Mouse (Mus musculus) CH12.LX (cell line): Measurements from ENCODE around the gene Msh5. TPM values are rescaled to one million over a fixed set of nuclear protein-coding genes. Genes with fewer than 3 reads are reported as not detected.

Source experiments
- DNase-seq: peaks from one replicate; pipeline ENCODE4 v3.0.0-alpha.2; 2013; ENCODE audit errors: extremely low read depth
- H3K27ac ChIP-seq: 2 replicates; pipeline ENCODE4 v1.5.1; 2012; ENCODE audit warnings: low read depth, mild to moderate bottlenecking, control low read depth, moderate library complexity; ENCODE audit not compliant: insufficient read depth
- H3K27me3 ChIP-seq: replicated peaks from 2 replicates; pipeline ENCODE3; 2012; ENCODE audit warnings: inconsistent platforms
- H3K36me3 ChIP-seq, 2 experiments: replicated peaks in 1 of 2; 2 replicates each; pipeline versions ENCODE3 to v1.6.1; 2012; ENCODE audit warnings: inconsistent platforms in 1 of 2, low read length in 1 of 2, mild to moderate bottlenecking in 1 of 2, mixed read lengths in 1 of 2, moderate library complexity in 1 of 2; ENCODE audit not compliant: control insufficient read depth in 1 of 2, insufficient read depth in 1 of 2
- H3K4me1 ChIP-seq, 2 experiments: 2 replicates each; pipeline ENCODE4 v1.6.1; 2012; ENCODE audit warnings: inconsistent platforms in 1 of 2, moderate library complexity in 1 of 2; ENCODE audit not compliant: insufficient read depth in 2 of 2, control insufficient read depth in 1 of 2
- H3K4me2 ChIP-seq: 2 replicates; pipeline ENCODE4 v1.6.1; 2012; ENCODE audit warnings: low read depth, mild to moderate bottlenecking, control low read depth; ENCODE audit not compliant: poor library complexity, insufficient read depth, severe bottlenecking
- H3K4me3 ChIP-seq, 3 experiments: fragments of 150-350 bp in 1 of 3; sonication (generic) in 1 of 3; replicated peaks in 1 of 3; 2 replicates each; pipeline versions ENCODE3 to v1.5.1; 2011 to 2012; ENCODE audit warnings: low read depth in 2 of 3, low read length in 2 of 3, mild to moderate bottlenecking in 2 of 3, moderate library complexity in 2 of 3, control low read depth in 1 of 3, improper control_type of control experiment in 1 of 3, inconsistent platforms in 1 of 3, mixed read lengths in 1 of 3; ENCODE audit not compliant: poor library complexity in 1 of 3
- H3K79me2 ChIP-seq: replicated peaks from 2 replicates; pipeline ENCODE4 v1.6.1; 2012; ENCODE audit warnings: mild to moderate bottlenecking, moderate library complexity; ENCODE audit not compliant: control insufficient read depth, poor library complexity, insufficient read depth, severe bottlenecking; ENCODE audit errors: extremely low read depth
- H3K9ac ChIP-seq: 2 replicates; pipeline ENCODE4 v1.6.1; 2012; ENCODE audit warnings: low read depth, mild to moderate bottlenecking, control low read depth, moderate library complexity; ENCODE audit not compliant: insufficient read depth
- H3K9me3 ChIP-seq: replicated peaks from 2 replicates; pipeline ENCODE3; 2012; ENCODE audit warnings: low read length, inconsistent platforms, mixed read lengths
- CTCF ChIP-seq, 2 experiments: IDR thresholded peaks in 1 of 2; conservative IDR thresholded peaks in 1 of 2; 2 replicates each; pipeline ENCODE4 v1.5.1; 2011 to 2012; ENCODE audit warnings: low read depth in 2 of 2, low read length in 2 of 2, improper control_type of control experiment in 1 of 2, inconsistent platforms in 1 of 2, mild to moderate bottlenecking in 1 of 2, moderate library complexity in 1 of 2
- ETS1 ChIP-seq: conservative IDR thresholded peaks from 2 replicates; pipeline ENCODE4 v1.6.1; 2012; ENCODE audit warnings: low read depth, mild to moderate bottlenecking, inconsistent platforms, low read length, improper control_type of control experiment, moderate library complexity
- HCFC1 ChIP-seq: IDR thresholded peaks from 2 replicates; pipeline ENCODE4 v1.6.1; 2012; ENCODE audit warnings: low read depth, mild to moderate bottlenecking, inconsistent platforms, low read length, improper control_type of control experiment
- MAZ ChIP-seq: IDR thresholded peaks from 2 replicates; pipeline ENCODE4 v1.6.1; 2012; ENCODE audit warnings: low read depth, mild to moderate bottlenecking, inconsistent platforms, low read length, improper control_type of control experiment, moderate library complexity
- MYC ChIP-seq: IDR thresholded peaks from 2 replicates; pipeline ENCODE4 v1.6.1; 2011; ENCODE audit warnings: low read depth, mild to moderate bottlenecking, improper control_type of control experiment, low read length
- PAX5 ChIP-seq: IDR thresholded peaks from 2 replicates; pipeline ENCODE4 v1.6.1; 2012; ENCODE audit warnings: low read length, inconsistent platforms, mixed read lengths
- RAD21 ChIP-seq: IDR thresholded peaks from 2 replicates; pipeline ENCODE4 v1.6.1; 2011; ENCODE audit warnings: low read depth, mild to moderate bottlenecking, low read length, improper control_type of control experiment, moderate library complexity
- SMC3 ChIP-seq: IDR thresholded peaks from 2 replicates; pipeline ENCODE4 v1.6.1; 2011; ENCODE audit warnings: low read depth, low read length, improper control_type of control experiment
- UBTF ChIP-seq: IDR thresholded peaks from 2 replicates; pipeline ENCODE4 v1.6.1; 2012; ENCODE audit warnings: low read depth, mild to moderate bottlenecking, inconsistent platforms, low read length, improper control_type of control experiment, moderate library complexity
- USF1 ChIP-seq: IDR thresholded peaks from 2 replicates; pipeline ENCODE4 v1.6.1; 2014; ENCODE audit warnings: low read depth, mild to moderate bottlenecking, inconsistent platforms, low read length, improper control_type of control experiment
- ZNF384 ChIP-seq: IDR thresholded peaks from 2 replicates; pipeline ENCODE4 v1.6.1; 2012; ENCODE audit warnings: low read depth, low read length, improper control_type of control experiment, inconsistent platforms
- dilution Hi-C: fragments of 300-500 bp; cut with MboI; formaldehyde crosslinking; loops from 2 replicates; pipeline ENCODE4 v1.14.3; 2020; ENCODE audit warnings: low sequenced_read_pairs; ENCODE audit not compliant: extremely low pct_unique_long_range_greater_than_20kb, extremely low pct_ligation_motif_present
- in situ Hi-C: fragments of 300-500 bp; cut with MboI; formaldehyde crosslinking; loops from 3 replicates; pipeline ENCODE4 v1.14.3; 2019; ENCODE audit warnings: low sequenced_read_pairs, low pct_ligation_motif_present, low pct_unique_long_range_greater_than_20kb, mixed read lengths
- polyA plus RNA-seq: library from polyadenylated mRNA; unstranded; fragments of >175 nt; gene quantifications from 2 replicates; pipeline ENCODE4 v1.2.1, GENCODE M21; 2012; ENCODE audit warnings: low read depth; ENCODE audit not compliant: insufficient read length
- total RNA-seq, 2 experiments: library from RNA; depleted of rRNA; stranded (reverse); fragments of 300-350 nt in 1 of 2; fragments of >200 nt in 1 of 2; gene quantifications; 2 replicates each; pipeline ENCODE4 v1.2.3; 2012 to 2014

Msh5 gene
- total and polyA plus RNA-seq, 3 experiments = 6.1 to 13.1 (median 10.6) TPM

- Histone ChIP-seq H3K4me2 (no peak overlapping the region), H3K27me3 (no peaks in the 10 kb centered on the region), H3K9ac (no peak overlapping the region), H3K27ac (no peak overlapping the region), H3K79me2 (no peaks in the 10 kb centered on the region), H3K36me3 (no peaks in the 10 kb centered on the region), H3K9me3 (no peaks in the 10 kb centered on the region), H3K4me3 (no peak overlapping the region), H3K4me1 (peaks cover 14 to 22% of the 10 kb centered on the region in 2 experiments)
- in situ Hi-C loops (no loop called here), dilution Hi-C loops (no loop called here)
- TF ChIP-seq ETS1 (no peak), ZNF384 (no peak)
- DNase-seq = no peak
These were observed 30.7 kb upstream of the Msh5 start for GRCm38 (mm10) chr17:35077285-35077684.

GRCm38 (mm10) chr17:35076507-35077176 is 30.1 kb upstream of the Msh5 start, which contains the start of gene Ly6g6e:
Gene Ly6g6e, plus strand, starts transcription at chr17:35076902.
- H3K9me3 ChIP-seq = no peaks in the 10 kb centered on the region
- DNase-seq = no peak
- TF ChIP-seq RAD21 = no peak
- TF ChIP-seq USF1 = no peak
- TF ChIP-seq MYC = no peak
- TF ChIP-seq UBTF = no peak
- no peak for TF ChIP-seq MAZ
- TF ChIP-seq HCFC1 = no peak
- TF ChIP-seq SMC3 = no peak
- TF ChIP-seq, all 38 proteins: peak for 0
- H3K4me3 ChIP-seq = no peak within 1 kb of the TSS
- dilution Hi-C loops (no loop called here), in situ Hi-C loops (no loop called here)
- H3K4me2 ChIP-seq = no peak within 1 kb of the TSS
- H3K27ac ChIP-seq = no peak within 1 kb of the TSS
- H3K27me3 ChIP-seq = no peaks in the 10 kb centered on the region
- peaks cover 14 to 20% of the 10 kb centered on the region in 2 experiments for H3K4me1 ChIP-seq
- H3K9ac ChIP-seq = no peak within 1 kb of the TSS
- no peaks in the 10 kb centered on the region for H3K36me3 ChIP-seq
- H3K79me2 ChIP-seq = no peaks in the 10 kb centered on the region

- Histone ChIP-seq H3K79me2 (no peaks in the 10 kb centered on the region), H3K4me2 (no peak overlapping the region), H3K9me3 (no peaks in the 10 kb centered on the region), H3K4me1 (peaks cover 4 to 5% of the 10 kb centered on the region in 2 experiments; a peak in 1 of 4 replicates), H3K27ac (no peak overlapping the region), H3K9ac (no peak overlapping the region), H3K36me3 (no peaks in the 10 kb centered on the region), H3K27me3 (no peaks in the 10 kb centered on the region), H3K4me3 (no peak overlapping the region)
- dilution Hi-C loops (no loop called here), in situ Hi-C loops (no loop called here)
- no peak for DNase-seq
- TF ChIP-seq PAX5 = no peak
- TF ChIP-seq CTCF (conservative IDR thresholded peaks at IDR 0.05 in 1 of 2, IDR thresholded peaks at IDR 0.05 in 1 of 2; ENCODE audit: low read depth in 2 of 2, low read length in 2 of 2) = no peak
These were observed 27.6 kb upstream of the Msh5 start for GRCm38 (mm10) chr17:35074097-35074496.
